Mouse (Mus musculus) forebrain, embryonic 12.5 days (tissue): ENCODE measurements at regions not wholly inside any gene's neighbourhood (a gene's known extent, or its start where the extent isn't known, plus 50 kb on each side); places are given as distances from the start of the nearest gene placed in this dataset.

Experiments
- ATAC-seq: fragments of 200-750 bp; cut with Nextera tagmentation; 2 replicates; pipeline ENCODE4 v1.8.0; 2017; ENCODE audit warnings: moderate TSS enrichment; ENCODE audit not compliant: low FRiP score
- H3K27ac ChIP-seq: fragments of 300-500 bp; sonication (generic); 2 replicates; pipeline ENCODE4 v1.5.1; 2016; ENCODE audit warnings: mild to moderate bottlenecking
- H3K27me3 ChIP-seq: fragments of 300-500 bp; sonication (generic); 2 replicates; pipeline ENCODE4 v1.6.1; 2016; ENCODE audit warnings: mild to moderate bottlenecking
- H3K36me3 ChIP-seq: fragments of 300-500 bp; sonication (generic); replicated peaks from 2 replicates; pipeline ENCODE4 v1.6.1; 2016; ENCODE audit warnings: mild to moderate bottlenecking
- H3K4me1 ChIP-seq: fragments of 300-500 bp; sonication (generic); 2 replicates; pipeline ENCODE4 v1.6.1; 2016
- H3K4me2 ChIP-seq: fragments of 300-500 bp; sonication (generic); 2 replicates; pipeline ENCODE4 v1.6.1; 2016; ENCODE audit warnings: mild to moderate bottlenecking, moderate library complexity
- H3K4me3 ChIP-seq: fragments of 300-500 bp; sonication (generic); replicated peaks from 2 replicates; pipeline ENCODE4 v1.5.1; 2016; ENCODE audit warnings: mild to moderate bottlenecking
- H3K9ac ChIP-seq: fragments of 300-500 bp; sonication (generic); 2 replicates; pipeline ENCODE4 v1.6.1; 2016; ENCODE audit warnings: mild to moderate bottlenecking
- H3K9me3 ChIP-seq: fragments of 300-500 bp; sonication (generic); 2 replicates; pipeline ENCODE4 v1.6.1; 2016
- whole genome bisulfite sequencing: fragments of 180-500 bp; shearing (Covaris S2); methylation state at CpG from one replicate; pipeline ENCODE4 v1.1.7; 2016; 5-methylcytosine and 5-hydroxymethylcytosine counted together

- no peak for ATAC-seq
- H3K27ac ChIP-seq: no peak overlapping the region
- WGBS: 36% methylated on average over 1 of the region's 1 CpGs
Measured at GRCm38 (mm10) chrX:68954687-68955086, 61.8 kb upstream of the Gm6812 start.

GRCm38 (mm10) chrX:68953298-68953697 is 60.4 kb upstream of the Gm6812 start:
- Histone ChIP-seq H3K27me3 (no peaks in the 10 kb centered on the region), H3K4me2 (no peak overlapping the region), H3K9ac (no peak overlapping the region), H3K4me1 (no peaks in the 10 kb centered on the region), H3K27ac (no peak overlapping the region), H3K9me3 (no peaks in the 10 kb centered on the region), H3K4me3 (no peak overlapping the region), H3K36me3 (no peaks in the 10 kb centered on the region)
- 62% methylated on average over 2 of the region's 2 CpGs for WGBS
- no peak for ATAC-seq

More at GRCm38 (mm10) chrX:68954687-68955086, 61.8 kb upstream of the Gm6812 start:
- Histone ChIP-seq H3K9ac (no peak overlapping the region), H3K27me3 (no peaks in the 10 kb centered on the region), H3K4me1 (no peaks in the 10 kb centered on the region), H3K9me3 (no peaks in the 10 kb centered on the region), H3K36me3 (no peaks in the 10 kb centered on the region), H3K4me3 (no peak overlapping the region), H3K4me2 (no peak overlapping the region)

DNA sequence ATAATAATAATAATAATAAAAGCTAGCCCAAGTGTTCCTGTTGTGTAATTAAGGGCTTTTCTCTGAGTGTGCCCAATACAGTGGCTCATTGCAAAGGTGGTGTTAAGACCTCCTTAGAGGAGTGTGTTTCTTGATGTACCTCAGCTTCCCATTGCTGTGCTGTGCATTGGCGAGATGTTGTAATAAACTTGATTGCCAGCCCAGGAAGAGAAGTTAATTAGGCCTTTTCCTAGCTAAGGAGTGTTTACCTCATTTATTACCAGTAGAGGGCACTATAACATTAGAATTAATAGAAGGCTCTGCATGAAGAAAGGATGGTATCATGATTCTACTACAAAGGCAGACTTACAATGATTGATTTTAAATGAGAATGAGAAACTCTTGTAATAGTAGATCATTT is 57.9 kb upstream of the Gm6812 start:
- Histone ChIP-seq H3K27me3 (no peaks in the 10 kb centered on the region), H3K4me2 (no peak overlapping the region), H3K4me1 (no peaks in the 10 kb centered on the region), H3K9me3 (no peaks in the 10 kb centered on the region), H3K27ac (no peak overlapping the region), H3K4me3 (no peak overlapping the region), H3K9ac (no peak overlapping the region), H3K36me3 (no peaks in the 10 kb centered on the region)
- ATAC-seq: peak; percentile 73
- 4% methylated on average over 1 of the region's 1 CpGs for WGBS

DNA sequence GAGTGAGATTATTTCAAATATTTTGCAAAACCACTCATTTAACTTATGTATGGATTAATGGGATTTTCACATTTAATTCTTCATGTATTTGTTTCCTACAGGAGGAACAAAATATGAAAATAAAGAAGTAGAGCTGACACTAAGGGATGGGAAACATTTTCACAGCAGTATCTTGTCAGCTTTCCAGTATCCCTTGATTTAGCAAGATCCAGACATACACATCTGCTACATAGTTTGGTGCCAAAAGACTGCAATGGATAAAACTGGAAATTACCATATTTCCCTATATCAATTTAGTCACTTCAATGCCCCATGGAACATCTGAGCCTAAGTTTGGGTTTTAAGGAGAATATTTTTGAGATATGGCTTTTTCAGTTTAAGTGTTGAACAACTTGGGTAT is 52.9 kb upstream of the Gm6812 start:
- no peaks in the 10 kb centered on the region for H3K9me3 ChIP-seq
- no peak overlapping the region for H3K27ac ChIP-seq
- H3K4me1 ChIP-seq: no peaks in the 10 kb centered on the region
- no peak overlapping the region for H3K4me3 ChIP-seq
- no peak overlapping the region for H3K4me2 ChIP-seq
- ATAC-seq: no peak
- no peaks in the 10 kb centered on the region for H3K36me3 ChIP-seq
- no peaks in the 10 kb centered on the region for H3K27me3 ChIP-seq
- no peak overlapping the region for H3K9ac ChIP-seq
